Mouse (Mus musculus) CD4-positive naive resting alpha-beta T cell, adult 57 days (primary cell): Measurements from ENCODE around the gene Olfr315. TPM values are rescaled to one million over a fixed set of nuclear protein-coding genes. Genes with fewer than 3 reads are reported as not detected.

Source experiments
- total RNA-seq: library from RNA; stranded (reverse); gene quantifications from one replicate; pipeline ENCODE4 v1.2.4, GENCODE M21; 2023

Olfr315 gene
- total RNA-seq = not detected

DNA sequence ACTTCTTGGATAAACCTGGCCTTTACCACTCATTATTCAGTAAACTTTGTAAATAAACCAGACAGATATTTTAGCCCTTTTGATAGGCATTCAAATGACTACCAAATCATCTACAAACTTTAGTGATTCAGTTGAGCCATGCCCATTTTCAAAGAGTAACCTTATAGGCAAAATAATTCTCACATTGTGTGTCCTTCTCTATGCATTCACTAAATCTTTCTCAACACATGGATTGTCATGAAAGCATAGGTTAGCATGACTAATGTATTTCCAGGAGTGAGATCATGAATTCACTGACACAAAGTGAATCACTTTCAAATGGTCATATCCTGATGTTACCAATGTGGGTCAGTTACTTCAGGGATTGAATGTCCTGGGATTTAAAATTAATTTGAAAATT, at the start of gene Olfr315:
Gene Olfr315 (plus strand): TSS at position 301 of the 400 bp plus-strand sequence.

DNA sequence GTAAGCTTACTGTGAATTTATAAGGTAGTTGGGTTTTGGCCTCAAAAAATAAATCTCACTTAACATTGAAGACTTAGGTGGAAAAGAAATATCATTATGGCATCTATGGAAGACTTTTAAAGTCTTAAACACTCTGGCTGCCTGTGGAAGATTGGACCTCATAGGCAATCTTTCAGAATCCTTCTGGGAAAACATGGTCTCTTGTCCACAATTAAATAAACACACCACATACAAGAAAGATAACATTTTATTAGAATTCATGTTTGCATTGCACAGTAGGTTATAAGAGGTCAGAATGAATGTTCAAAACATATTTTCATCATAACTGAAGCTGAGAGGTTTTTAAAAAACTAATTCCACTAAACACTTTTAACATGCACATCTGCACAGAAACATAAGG, 49.1 kb upstream of the Olfr315 start, which contains the start of gene Olfr318:
Gene Olfr318 (minus strand): TSS at position 101 of the 400 bp plus-strand sequence.

GRCm38 (mm10) chr11:58738792-58739262, 34.2 kb upstream of the Olfr315 start, which contains the start of gene Olfr317:
Gene Olfr317, minus strand, starts transcription at chr11:58739212.

GRCm38 (mm10) chr11:58752434-58752833, 20.6 kb upstream of the Olfr315 start, which contains the start of gene Olfr316:
Gene Olfr316, plus strand, starts transcription at chr11:58752734.

GRCm38 (mm10) chr11:58782480-58783089, 9.6 kb downstream of the Olfr315 start, which contains the start of gene Olfr314:
Gene Olfr314, plus strand, starts transcription at chr11:58782952.

DNA sequence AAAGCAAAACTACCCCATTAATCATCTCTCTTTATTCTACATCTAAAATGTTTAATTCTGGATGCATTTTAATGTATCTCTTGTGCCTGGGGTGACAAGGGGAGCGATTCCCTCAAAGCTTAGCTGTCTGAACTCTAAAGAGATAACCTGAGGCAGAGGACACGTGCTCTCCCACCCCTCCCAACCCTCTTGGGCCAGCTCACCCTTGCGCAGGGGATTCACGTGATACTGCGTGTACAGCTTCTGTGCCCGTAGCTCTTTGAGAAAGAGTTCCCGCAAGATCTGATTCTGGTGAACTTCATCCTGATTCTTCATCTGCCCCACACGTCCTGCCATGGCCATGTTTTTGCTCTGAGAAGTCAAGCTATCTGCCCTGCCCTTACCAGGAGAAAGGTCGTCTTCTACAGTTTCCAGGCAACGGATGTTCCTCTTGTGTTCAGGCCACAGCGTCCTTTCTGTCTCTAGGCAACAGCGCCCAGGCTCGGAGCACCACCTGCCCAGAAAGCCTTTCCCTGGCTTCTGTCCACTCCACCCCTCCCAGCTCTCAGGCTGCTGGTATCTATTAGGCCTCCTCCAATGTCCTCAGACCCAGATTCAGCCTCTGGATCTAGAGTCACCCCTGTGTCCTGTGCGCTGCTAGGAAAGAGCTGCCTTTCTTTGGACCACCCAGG, 28.7 kb downstream of the Olfr315 start, which contains the start of gene Fam183b:
Gene Fam183b (minus strand): TSS at position 403 of the 671 bp plus-strand sequence.

GRCm38 (mm10) chr11:58814700-58815099, 41.7 kb downstream of the Olfr315 start, which contains the start of gene Olfr313:
Gene Olfr313, plus strand, starts transcription at chr11:58815000.

GRCm38 (mm10) chr11:58828937-58829336, 55.9 kb downstream of the Olfr315 start, which contains the start of gene Olfr312:
Gene Olfr312, plus strand, starts transcription at chr11:58829237.

Other genes starting within 250 kb of the Olfr315 start
- gene Olfr330, start 238.4 kb upstream of the Olfr315 start, total RNA-seq = not detected
- gene Olfr329-ps, start 226.8 kb upstream of the Olfr315 start, total RNA-seq = not detected
- gene Olfr328, start 217.6 kb upstream of the Olfr315 start, total RNA-seq = 0.53 TPM
- not detected for gene Olfr224, start 202.6 kb upstream of the Olfr315 start, total RNA-seq
- gene Olfr325, start 195.5 kb upstream of the Olfr315 start, total RNA-seq = not detected
- gene Olfr324, start 178.1 kb upstream of the Olfr315 start, total RNA-seq = not detected
- not detected for gene 2210407C18Rik, start 157.1 kb upstream of the Olfr315 start, total RNA-seq
- not detected for gene Olfr323, start 142.7 kb upstream of the Olfr315 start, total RNA-seq
- not detected for gene Trim58, start 132.7 kb upstream of the Olfr315 start, total RNA-seq
- not detected for gene Olfr322, start 114.4 kb upstream of the Olfr315 start, total RNA-seq
- gene Olfr320, start 92.1 kb upstream of the Olfr315 start, total RNA-seq = not detected
- not detected for gene Olfr319, start 74.0 kb upstream of the Olfr315 start, total RNA-seq
- gene Olfr318, start 49.2 kb upstream of the Olfr315 start, total RNA-seq = 0.47 TPM
- not detected for gene Olfr317, start 34.0 kb upstream of the Olfr315 start, total RNA-seq
- gene Olfr316, start 20.5 kb upstream of the Olfr315 start, total RNA-seq = not detected
- gene Olfr314, start 9.8 kb downstream of the Olfr315 start, total RNA-seq = not detected
- not detected for gene Fam183b, start 28.8 kb downstream of the Olfr315 start, total RNA-seq
- not detected for gene Olfr313, start 41.8 kb downstream of the Olfr315 start, total RNA-seq
- not detected for gene Olfr312, start 56.0 kb downstream of the Olfr315 start, total RNA-seq
- not detected for gene Olfr311, start 66.1 kb downstream of the Olfr315 start, total RNA-seq
- 9.9 TPM for gene Gm12258, start 74.0 kb downstream of the Olfr315 start, total RNA-seq
- 15.7 TPM for gene 2810021J22Rik, start 94.0 kb downstream of the Olfr315 start, total RNA-seq
- gene Zfp39, start 131.0 kb downstream of the Olfr315 start, total RNA-seq = 9.7 TPM
- not detected for gene Btnl10, start 144.7 kb downstream of the Olfr315 start, total RNA-seq
- gene Rnf187, start 165.7 kb downstream of the Olfr315 start, total RNA-seq = 114 TPM
- gene Hist3h2ba, start 175.7 kb downstream of the Olfr315 start, total RNA-seq = 18.7 TPM
- 45.9 TPM for gene Hist3h2a, start 181.5 kb downstream of the Olfr315 start, total RNA-seq
- 0.33 TPM for gene Trim17, start 181.5 kb downstream of the Olfr315 start, total RNA-seq
- gene Trim11, start 204.9 kb downstream of the Olfr315 start, total RNA-seq = 68.5 TPM